Mouse (Mus musculus) heart, adult 18-20 months (tissue): Measurements from ENCODE around the gene Arg1. TPM values are rescaled to one million over a fixed set of nuclear protein-coding genes. Genes with fewer than 3 reads are reported as not detected.

ENCODE experiments used
- DNase-seq, 2 experiments: peaks; one replicate each; pipeline ENCODE4 v3.0.0; 2021 to 2022; ENCODE audit warnings: mixed read lengths in 1 of 2
- microRNA-seq, 2 experiments: library from miRNA; unstranded; fragments of <30 nt; microRNA quantifications; one replicate each; pipeline ENCODE4 v1.2.0; 2022
- total RNA-seq, 2 experiments: library from RNA; stranded (reverse); gene quantifications; 2 replicates each; pipeline ENCODE4 v1.2.3; 2021

Gene Arg1
- total RNA-seq, 2 experiments from 2014 or later: not detected

DNA sequence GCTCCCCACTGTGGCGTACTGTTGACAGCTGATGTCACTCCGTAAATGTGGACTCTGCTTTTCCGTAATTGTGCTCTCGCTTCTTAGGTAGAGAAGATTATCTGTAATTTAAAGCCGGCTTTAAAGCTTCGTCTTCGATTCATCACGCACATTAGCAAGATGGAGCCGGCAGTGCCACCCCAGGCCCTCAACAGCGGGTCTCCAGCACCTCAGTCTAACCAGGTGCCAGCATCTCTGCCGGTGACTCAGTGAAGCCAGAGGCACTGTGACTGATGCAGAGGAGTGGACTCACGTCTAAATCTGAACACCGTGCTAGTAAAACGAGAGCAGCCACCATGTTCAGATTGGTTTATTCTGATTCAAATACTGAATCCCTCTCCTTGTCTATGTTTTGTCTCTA, 14.7 kb downstream of the Arg1 start:
- DNase-seq: no peak

DNA sequence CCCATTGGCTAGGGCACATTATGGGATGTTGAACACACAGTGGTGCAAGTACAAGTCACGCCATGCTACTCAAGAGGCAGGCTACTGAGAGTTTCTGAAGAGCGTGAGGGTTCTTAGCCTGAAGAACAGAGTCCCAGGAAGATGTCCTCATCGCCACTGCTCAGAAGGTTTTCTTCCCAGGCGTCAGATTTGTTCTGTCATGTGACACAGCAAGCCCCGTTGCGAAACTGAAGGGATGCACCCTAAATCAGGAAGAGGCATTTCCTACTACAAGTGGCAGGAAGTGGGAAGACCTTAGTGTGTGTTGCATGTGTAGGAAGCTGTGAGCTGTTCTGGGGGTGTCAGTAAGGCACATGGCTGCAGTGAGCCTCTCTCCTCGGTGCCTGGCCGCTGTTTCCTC, 16.1 kb downstream of the Arg1 start:
- peak in 1 of 2 experiments; percentile 45 for DNase-seq

DNA sequence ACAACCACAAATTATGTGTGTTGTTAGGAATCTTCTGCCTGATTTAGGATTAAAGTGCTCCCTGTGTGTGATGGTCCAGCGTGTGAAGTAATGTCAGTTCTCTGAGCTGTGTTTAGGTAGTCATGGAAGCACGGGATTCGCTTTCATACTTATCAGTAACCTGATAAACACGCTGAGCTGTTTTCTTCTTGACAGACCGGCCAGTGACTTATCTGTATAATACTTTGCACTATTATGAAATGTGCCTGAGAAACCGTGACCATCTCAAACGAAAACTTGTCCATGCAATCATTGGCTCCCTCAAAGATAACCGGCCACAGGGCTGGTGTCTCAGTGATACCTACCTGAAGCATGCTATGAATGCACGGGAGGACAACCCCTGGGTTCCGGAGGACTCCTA, 21.7 kb downstream of the Arg1 start:
- no peak for DNase-seq

DNA sequence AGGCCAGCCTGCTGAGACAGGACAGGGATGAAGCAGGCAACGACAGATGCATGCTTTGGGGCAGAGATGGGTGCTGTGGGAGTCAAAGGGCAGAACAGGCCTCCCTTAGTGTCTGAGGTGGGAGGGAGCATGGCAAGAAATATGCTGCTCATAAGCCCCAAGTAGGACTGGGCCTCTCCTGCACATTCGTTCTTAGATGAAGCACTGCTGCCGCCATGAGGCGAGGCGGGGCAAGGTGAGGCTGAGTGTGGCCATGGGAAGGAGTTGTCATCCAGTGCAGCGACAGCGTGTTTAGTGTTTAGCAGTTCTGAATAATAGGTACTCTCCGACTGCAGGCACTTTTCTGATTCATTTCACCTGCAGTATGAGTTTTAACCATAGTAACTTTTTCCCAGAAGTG, 31.4 kb downstream of the Arg1 start:
- DNase-seq: peak in 1 of 2 experiments; percentile 55

DNA sequence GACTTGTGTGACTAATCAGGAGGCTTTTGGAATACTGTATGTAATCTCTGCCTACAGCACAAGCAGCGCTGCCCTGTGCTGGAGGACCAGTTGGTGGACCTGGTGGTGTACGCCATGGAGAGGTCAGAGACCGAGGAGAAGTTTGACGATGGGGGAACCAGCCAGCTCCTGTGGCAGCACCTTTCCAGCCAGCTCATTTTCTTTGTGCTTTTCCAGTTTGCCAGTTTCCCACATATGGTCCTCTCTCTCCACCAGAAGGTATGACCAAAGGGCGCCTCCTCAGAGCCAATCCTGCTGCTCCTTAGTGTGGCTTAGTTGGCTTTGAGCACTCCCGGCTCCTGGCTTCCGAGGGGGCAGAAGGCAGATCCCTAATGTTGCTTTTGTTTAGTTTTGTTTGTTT, 38.9 kb downstream of the Arg1 start:
- no peak for DNase-seq

DNA sequence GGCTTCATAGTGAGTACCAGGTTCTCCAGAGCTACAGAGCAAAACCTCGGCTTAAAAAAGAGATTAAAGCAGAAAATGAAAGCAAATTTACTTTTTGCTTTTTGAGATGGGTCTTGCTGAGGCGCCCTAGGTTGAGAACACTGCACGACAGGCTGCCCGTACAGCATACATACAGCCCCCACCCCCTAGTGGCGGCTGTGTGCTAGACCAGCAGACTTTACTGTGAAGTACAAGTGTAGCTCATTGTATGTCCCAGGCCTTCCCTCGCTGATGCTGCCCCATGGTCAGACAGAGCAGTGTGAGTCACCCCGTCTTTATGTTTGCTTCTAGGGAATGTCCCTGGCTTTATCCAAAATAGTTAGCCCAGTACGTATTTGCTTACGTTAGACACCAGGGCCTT, 41.3 kb downstream of the Arg1 start:
- DNase-seq: no peak

DNA sequence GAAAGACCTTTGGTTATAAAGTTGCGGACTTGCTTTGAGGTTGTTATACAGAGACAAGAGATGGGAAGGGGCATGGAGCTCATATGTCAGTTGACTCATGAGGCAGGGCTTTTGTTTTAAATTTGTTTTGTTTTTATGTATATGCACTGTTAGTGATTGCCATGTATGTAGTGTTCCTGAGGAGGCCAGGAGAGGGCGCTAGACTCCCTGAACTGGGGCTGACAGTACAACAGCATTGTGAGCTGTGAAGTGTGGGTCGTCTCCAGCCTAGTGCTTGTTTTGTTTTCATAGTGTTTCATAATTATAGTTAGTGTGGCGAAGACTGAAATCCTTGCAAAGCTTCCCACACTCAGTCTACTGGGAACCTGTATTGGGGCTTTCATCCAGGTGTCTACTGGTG, 53.7 kb downstream of the Arg1 start:
- no peak for DNase-seq

DNA sequence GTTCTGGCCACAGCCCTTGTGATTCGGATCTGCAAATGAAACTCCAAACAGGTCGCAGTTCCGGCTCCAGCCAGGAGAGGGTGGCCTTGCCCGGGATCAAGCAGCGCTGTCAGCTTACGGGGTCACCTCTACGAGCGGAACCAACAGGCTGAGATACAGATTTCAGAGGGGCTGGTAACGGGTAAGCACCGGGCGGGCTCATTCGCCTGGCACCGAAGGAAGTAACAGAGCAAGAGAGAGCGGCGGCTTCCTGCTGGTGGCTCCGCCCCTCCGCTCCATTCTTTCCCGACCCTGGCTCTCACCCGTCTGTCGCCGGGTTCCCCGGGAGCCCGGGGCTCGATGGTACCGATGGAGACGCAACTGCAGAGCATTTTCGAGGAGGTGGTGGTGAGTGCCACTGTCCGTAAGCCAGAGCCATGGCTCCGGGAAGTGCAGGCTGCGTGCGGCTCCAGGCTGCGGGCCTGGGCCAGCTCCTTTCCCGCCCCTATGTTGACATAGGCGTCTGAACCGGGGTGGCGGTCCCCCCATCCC, 57.5 kb downstream of the Arg1 start, which contains the start of gene Med23:
Gene Med23 (plus strand): TSS at position 227 of the 531 bp plus-strand sequence.
- peak; percentile 98 to 99 for DNase-seq

Small RNA genes lying within 50 kb of the gene (microRNA-seq; reads per million reads assigned to microRNA genes)
- 0 reads per million in 2 experiments for gene Mir6905

Other genes with a start within 250 kb of the Arg1 start
- gene Enpp1, start 215.3 kb downstream of the Arg1 start, total RNA-seq: 1 to 10 TPM; 4.7 to 5.1 TPM
- 1 to 10 TPM; 3.0 to 3.2 TPM for gene Enpp3, start 84.7 kb downstream of the Arg1 start, total RNA-seq
- gene Med23, start 57.5 kb downstream of the Arg1 start, total RNA-seq: 10 to 100 TPM; 14.0 to 15.6 TPM